Mouse (Mus musculus): ENCODE measurements around the gene Cd2bp2. TPM values are rescaled to one million over a fixed set of nuclear protein-coding genes. Genes with fewer than 3 reads are reported as not detected.

Cd2bp2 gene
- total and polyA plus RNA-seq, 3 experiments: 56.7 to 64.8 TPM; not detected in 1

- TF ChIP-seq MXI1 (IDR thresholded peaks at IDR 0.05; ENCODE audit: low read depth, low read length) (no peak), ETS1 (IDR thresholded peaks at IDR 0.05; ENCODE audit: low read depth, low read length) (no peak), USF2 (IDR thresholded peaks at IDR 0.05; ENCODE audit: borderline replicate concordance in 1 of 2, insufficient read depth in 1 of 2, low read depth in 1 of 2, low read length in 2 of 2) (no peak)
Measured at GRCm38 (mm10) chr7:127214981-127215871, 19.4 kb upstream of the Cd2bp2 start (continued).

GRCm38 (mm10) chr7:127214521-127214920 is 18.7 kb upstream of the Cd2bp2 start:
- H3K36me3 ChIP-seq (ENCODE audit: control insufficient read depth in 1 of 2, insufficient read depth in 2 of 2, low read length in 2 of 2): peaks cover 0 to 28% of the 10 kb centered on the region in 2 experiments; a peak in 2 of 4 replicates
- H3K9ac ChIP-seq (ENCODE audit: control insufficient read depth, low read depth, low read length, poor library complexity, severe bottlenecking): no peak overlapping the region
- H3K79me2 ChIP-seq (ENCODE audit: control insufficient read depth, insufficient read depth, low read length, poor library complexity): peaks cover 3% of the 10 kb centered on the region
- DNase-seq (ENCODE audit: low read depth, low spot score): no peak
- TF ChIP-seq EP300 (IDR thresholded peaks at IDR 0.05; ENCODE audit: low read depth in 1 of 2, low read length in 2 of 2) (no peak), CHD1 (IDR thresholded peaks at IDR 0.05; ENCODE audit: low read depth, low read length) (no peak), ETS1 (IDR thresholded peaks at IDR 0.05; ENCODE audit: low read depth, low read length) (no peak), UBTF (IDR thresholded peaks at IDR 0.05; ENCODE audit: borderline replicate concordance, insufficient read depth, low read depth, low read length) (no peak), ZC3H11A (IDR thresholded peaks at IDR 0.05; ENCODE audit: low read depth, low read length) (no peak), GATA1 (IDR thresholded peaks at IDR 0.05; ENCODE audit: low read depth, low read length) (no peak)
- no peaks in the 10 kb centered on the region for H3K9me3 ChIP-seq (replicated peaks; ENCODE audit: insufficient read depth, low read length)
- no peak overlapping the region for H3K4me3 ChIP-seq (ENCODE audit: control insufficient read depth in 1 of 2, insufficient read depth in 1 of 2, low read depth in 2 of 2, low read length in 2 of 2)
- H3K27ac ChIP-seq (ENCODE audit: control insufficient read depth, low read depth, low read length): no peak overlapping the region
- H3K27me3 ChIP-seq (ENCODE audit: control insufficient read depth in 1 of 2, insufficient read depth in 2 of 2, low read length in 2 of 2): no peaks in the 10 kb centered on the region
- peaks cover 23 to 47% of the 10 kb centered on the region in 2 experiments for H3K4me1 ChIP-seq (ENCODE audit: control insufficient read depth in 1 of 2, insufficient read depth in 2 of 2, low read length in 2 of 2)

- H3K9ac ChIP-seq (ENCODE audit: control insufficient read depth, low read depth, low read length, poor library complexity, severe bottlenecking): no peak overlapping the region
- no peaks in the 10 kb centered on the region for H3K27me3 ChIP-seq (ENCODE audit: control insufficient read depth in 1 of 2, insufficient read depth in 2 of 2, low read length in 2 of 2)
- no peak for DNase-seq (ENCODE audit: low read depth, low spot score)
- peaks cover 3% of the 10 kb centered on the region for H3K79me2 ChIP-seq (ENCODE audit: control insufficient read depth, insufficient read depth, low read length, poor library complexity)
- TF ChIP-seq MAFK (IDR thresholded peaks at IDR 0.05; ENCODE audit: borderline replicate concordance, low read depth, low read length) (no peak), UBTF (IDR thresholded peaks at IDR 0.05; ENCODE audit: borderline replicate concordance, insufficient read depth, low read depth, low read length) (no peak), MXI1 (IDR thresholded peaks at IDR 0.05; ENCODE audit: low read depth, low read length) (no peak), GABPA (IDR thresholded peaks at IDR 0.05; ENCODE audit: low read depth, low read length) (no peak), SMC3 (IDR thresholded peaks at IDR 0.05; ENCODE audit: low read depth, low read length) (no peak), NELFE (IDR thresholded peaks at IDR 0.05; ENCODE audit: low read depth, low read length) (no peak), MYC (IDR thresholded peaks at IDR 0.05; ENCODE audit: low read depth, low read length) (no peak), ZMIZ1 (IDR thresholded peaks at IDR 0.05; ENCODE audit: low read depth, low read length) (no peak), SIN3A (IDR thresholded peaks at IDR 0.05; ENCODE audit: low read length) (no peak), MYB (IDR thresholded peaks at IDR 0.05; ENCODE audit: low read depth, low read length) (no peak), RCOR1 (IDR thresholded peaks at IDR 0.05; ENCODE audit: low read depth, low read length) (no peak), ELF1 (IDR thresholded peaks at IDR 0.05; ENCODE audit: low read depth, low read length) (no peak), JUND (IDR thresholded peaks at IDR 0.05; ENCODE audit: low read depth, low read length) (no peak), NRF1 (IDR thresholded peaks at IDR 0.05; ENCODE audit: insufficient read depth, low read depth, low read length, poor library complexity, severe bottlenecking) (no peak), BHLHE40 (IDR thresholded peaks at IDR 0.05; ENCODE audit: borderline replicate concordance, low read depth, low read length) (no peak), MAX (IDR thresholded peaks at IDR 0.05; ENCODE audit: low read length) (no peak), USF2 (IDR thresholded peaks at IDR 0.05; ENCODE audit: borderline replicate concordance in 1 of 2, insufficient read depth in 1 of 2, low read depth in 1 of 2, low read length in 2 of 2) (no peak), CTCF (IDR thresholded peaks at IDR 0.05 in 2 of 3, conservative IDR thresholded peaks at IDR 0.05 in 1 of 3; ENCODE audit: control insufficient read depth in 1 of 3, insufficient read depth in 1 of 3, low read depth in 2 of 3, low read length in 3 of 3, poor library complexity in 1 of 3, severe bottlenecking in 1 of 3) (no peak)
- H3K9me3 ChIP-seq (replicated peaks; ENCODE audit: insufficient read depth, low read length): no peaks in the 10 kb centered on the region
- no peak overlapping the region for H3K4me3 ChIP-seq (ENCODE audit: control insufficient read depth in 1 of 2, insufficient read depth in 1 of 2, low read depth in 2 of 2, low read length in 2 of 2)
- peaks cover 17 to 41% of the 10 kb centered on the region in 2 experiments for H3K4me1 ChIP-seq (ENCODE audit: control insufficient read depth in 1 of 2, insufficient read depth in 2 of 2, low read length in 2 of 2)
- H3K36me3 ChIP-seq (ENCODE audit: control insufficient read depth in 1 of 2, insufficient read depth in 2 of 2, low read length in 2 of 2): peaks cover 0 to 24% of the 10 kb centered on the region in 2 experiments; a peak in 2 of 4 replicates
- no peak overlapping the region for H3K27ac ChIP-seq (ENCODE audit: control insufficient read depth, low read depth, low read length)
Measured at GRCm38 (mm10) chr7:127213930-127214329, 18.1 kb upstream of the Cd2bp2 start.

All from MEL (cell line).